Mouse (Mus musculus) left cerebral cortex, adult 8-10 months (tissue): ENCODE data around the gene Col16a1. TPM values are rescaled to one million over a fixed set of nuclear protein-coding genes. Genes with fewer than 3 reads are reported as not detected.

Source experiments
- DNase-seq, 2 experiments: peaks; one replicate each; pipeline ENCODE4 v3.0.0; 2022; ENCODE audit warnings: low spot score in 2 of 2
- total RNA-seq, 4 experiments: library from RNA; stranded (reverse); gene quantifications; 2 replicates each; pipeline ENCODE4 v1.2.4; 2022

The Col16a1 gene
- total RNA-seq, 4 experiments from 2014 or later = 14.6 to 26.0 (median 18.3) TPM

GRCm38 (mm10) chr4:130044211-130044610 is 3.4 kb upstream of the Col16a1 start:
- no peak for DNase-seq

GRCm38 (mm10) chr4:130045609-130046008 is 2.0 kb upstream of the Col16a1 start:
- no peak for DNase-seq

- no peak for DNase-seq
Measured at GRCm38 (mm10) chr4:130048203-130048479, 501 bp downstream of the Col16a1 start.

GRCm38 (mm10) chr4:130050056-130050824 is 2.6 kb downstream of the Col16a1 start:
- no peak for DNase-seq

- DNase-seq = no peak
Measured at GRCm38 (mm10) chr4:130052283-130052682, 4.6 kb downstream of the Col16a1 start.

- no peak for DNase-seq
Measured at GRCm38 (mm10) chr4:130053111-130053510, 5.5 kb downstream of the Col16a1 start.

- no peak for DNase-seq
Measured at GRCm38 (mm10) chr4:130054727-130055126, 7.1 kb downstream of the Col16a1 start.

GRCm38 (mm10) chr4:130055160-130056010 is 7.7 kb downstream of the Col16a1 start:
- no peak for DNase-seq

GRCm38 (mm10) chr4:130056011-130056322 is 8.3 kb downstream of the Col16a1 start:
- DNase-seq = no peak

GRCm38 (mm10) chr4:130056471-130056870 is 8.8 kb downstream of the Col16a1 start:
- DNase-seq = no peak

GRCm38 (mm10) chr4:130060937-130061336 is 13.3 kb downstream of the Col16a1 start:
- DNase-seq = no peak

- no peak for DNase-seq
Measured at GRCm38 (mm10) chr4:130063191-130063590, 15.6 kb downstream of the Col16a1 start.

- no peak for DNase-seq
Measured at GRCm38 (mm10) chr4:130066816-130067215, 19.2 kb downstream of the Col16a1 start.

- no peak for DNase-seq
Measured at GRCm38 (mm10) chr4:130070523-130070922, 22.9 kb downstream of the Col16a1 start.

GRCm38 (mm10) chr4:130071758-130072157 is 24.1 kb downstream of the Col16a1 start:
- no peak for DNase-seq

- DNase-seq = no peak
Measured at GRCm38 (mm10) chr4:130073367-130073766, 25.7 kb downstream of the Col16a1 start.

- DNase-seq = no peak
Measured at GRCm38 (mm10) chr4:130074761-130075515, 27.3 kb downstream of the Col16a1 start.

- no peak for DNase-seq
Measured at GRCm38 (mm10) chr4:130076856-130077255, 29.2 kb downstream of the Col16a1 start.

- peak in 1 of 2 experiments; percentile 72 for DNase-seq
Measured at GRCm38 (mm10) chr4:130078816-130079485, 31.3 kb downstream of the Col16a1 start.

GRCm38 (mm10) chr4:130079521-130079920 is 31.9 kb downstream of the Col16a1 start:
- no peak for DNase-seq

GRCm38 (mm10) chr4:130081345-130082190 is 33.9 kb downstream of the Col16a1 start:
- peak; percentile 48 to 70 for DNase-seq
